Mouse (Mus musculus): ENCODE data around the gene Nrf1.
A peak's percentile ranks its signal among the peaks of the same experiment; 100 is the strongest.

Nrf1 gene

DNA sequence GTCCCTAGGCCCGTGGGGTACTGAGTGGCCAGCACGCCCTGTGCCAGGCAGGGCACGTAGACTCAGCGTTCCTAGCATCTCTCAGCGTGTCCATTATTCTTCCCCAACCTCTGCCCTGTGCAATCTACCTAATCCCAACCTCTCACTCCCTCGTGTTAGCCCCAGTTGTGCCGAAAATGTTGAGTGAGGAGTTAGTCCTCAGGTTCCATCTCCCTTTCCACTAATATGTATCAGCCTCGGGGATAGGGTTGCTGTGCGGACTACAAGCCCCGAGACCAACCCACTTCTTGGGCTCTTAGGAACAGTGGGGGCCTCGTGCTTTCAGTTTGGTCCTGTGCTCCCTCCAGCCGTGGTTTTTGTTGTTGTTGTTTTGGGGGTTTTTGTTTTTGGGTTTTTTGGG is 128.7 kb downstream of the Nrf1 start:
- DNase-seq (ENCODE audit: low spot score): no peak

DNA sequence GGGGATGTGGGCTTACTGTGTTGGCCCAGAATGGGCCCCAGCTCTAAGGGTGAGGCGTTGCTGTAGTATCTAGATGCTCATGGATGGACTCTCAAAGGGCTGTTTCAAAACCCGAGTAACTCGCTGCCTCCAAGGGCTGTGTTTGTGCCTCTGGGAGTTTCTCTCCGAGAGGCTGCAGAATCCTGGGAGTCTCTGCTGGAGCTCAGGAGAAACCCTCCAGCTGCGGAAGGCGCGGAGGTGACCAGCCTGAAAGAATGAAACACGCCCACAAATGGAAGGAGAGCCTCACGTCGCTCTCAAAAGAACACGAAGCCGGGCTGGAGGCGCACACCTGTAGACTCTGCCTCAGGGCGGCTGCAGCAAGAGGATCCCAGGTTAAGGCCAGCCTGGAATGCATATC is 129.5 kb downstream of the Nrf1 start:
- DNase-seq (ENCODE audit: low spot score): no peak

DNA sequence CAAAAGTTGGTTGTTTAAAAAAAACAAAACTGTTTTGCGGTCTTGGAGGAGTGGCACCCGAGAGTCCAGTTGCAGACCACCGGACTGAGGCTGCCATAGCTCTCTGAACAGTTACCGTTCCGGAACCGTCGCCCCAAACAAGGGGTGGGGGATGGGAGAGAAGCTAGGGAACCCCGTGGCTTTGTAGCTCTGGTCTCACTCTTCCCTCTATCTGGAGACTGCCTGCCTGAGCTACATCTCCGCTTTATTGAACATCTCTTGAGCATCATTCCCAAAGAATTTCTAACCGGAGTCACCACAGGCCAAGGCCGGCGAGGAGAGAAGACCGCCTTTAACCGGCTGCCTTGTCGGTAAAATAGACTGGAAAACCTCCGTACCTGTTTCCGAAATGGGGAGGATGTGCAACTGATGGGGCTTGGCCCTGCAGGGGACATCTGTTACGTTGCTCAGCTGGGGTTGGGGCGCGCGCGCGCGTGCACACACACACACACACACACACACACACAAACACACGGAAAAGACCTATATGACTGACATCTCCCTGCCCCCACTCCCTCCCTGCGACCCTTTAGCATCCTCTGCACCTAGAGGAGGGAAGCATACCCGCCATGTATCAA is 130.3 kb downstream of the Nrf1 start:
- no peak for DNase-seq (ENCODE audit: low spot score)

DNA sequence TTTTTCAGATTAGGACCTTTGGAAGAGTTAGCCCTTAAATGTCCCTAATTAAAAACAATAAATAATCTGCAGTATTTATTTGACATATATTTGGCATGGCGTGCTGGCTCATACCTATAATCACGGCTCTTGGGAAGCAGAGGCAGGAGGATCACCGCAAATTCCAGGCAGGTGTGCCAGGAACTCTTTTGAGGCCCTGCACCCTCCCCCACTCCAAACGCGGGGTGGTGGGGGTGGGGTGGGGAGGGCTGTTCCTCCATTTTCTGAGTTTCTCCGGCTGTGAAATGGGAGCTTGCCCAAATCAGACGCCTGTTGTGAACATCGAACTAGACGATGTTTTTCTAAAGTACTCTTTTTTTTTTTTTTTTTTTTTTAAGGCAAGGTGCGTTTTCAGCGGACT is 131.3 kb downstream of the Nrf1 start:
- no peak for DNase-seq (ENCODE audit: low spot score)

DNA sequence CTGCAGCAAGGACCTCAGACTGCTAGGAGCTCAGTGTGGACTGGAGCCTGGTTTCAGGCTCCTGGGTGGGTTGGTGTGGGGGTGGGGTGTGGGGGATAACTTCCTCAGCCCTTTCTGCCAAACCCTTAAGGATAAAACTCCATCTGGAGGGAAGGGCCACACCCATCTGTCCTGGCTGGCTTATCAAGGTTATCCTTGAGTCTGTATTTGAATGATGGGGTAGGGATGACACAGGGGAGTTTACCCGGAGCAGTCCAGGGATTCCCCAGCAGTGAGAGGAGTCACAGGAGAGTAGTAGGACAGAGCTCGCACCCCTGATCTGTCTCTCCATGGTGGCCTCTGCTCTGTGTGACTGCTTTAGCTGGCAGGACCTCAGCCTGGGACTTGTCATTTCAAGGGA is 132.5 kb downstream of the Nrf1 start:
- no peak for DNase-seq (ENCODE audit: low spot score)

DNA sequence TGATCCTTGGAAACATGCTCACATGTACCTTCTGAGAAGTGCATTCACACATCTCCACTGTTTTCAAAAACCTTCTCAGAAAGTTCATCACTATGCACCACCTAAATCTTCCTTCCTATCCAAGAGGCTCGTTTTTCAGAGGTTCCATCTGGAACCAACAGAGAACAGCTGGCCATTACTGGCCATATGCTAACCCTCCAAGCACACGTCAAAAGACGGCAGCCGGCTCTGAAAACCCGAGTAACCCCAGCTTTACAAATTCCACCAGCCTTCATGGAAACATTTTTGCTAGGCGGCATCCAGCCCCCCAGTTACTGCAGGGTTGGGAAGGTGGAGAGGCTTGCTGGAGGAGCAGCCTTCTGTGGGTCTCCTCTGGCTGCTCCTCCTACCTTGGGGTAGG is 134.2 kb downstream of the Nrf1 start:
- no peak for DNase-seq (ENCODE audit: low spot score)

DNA sequence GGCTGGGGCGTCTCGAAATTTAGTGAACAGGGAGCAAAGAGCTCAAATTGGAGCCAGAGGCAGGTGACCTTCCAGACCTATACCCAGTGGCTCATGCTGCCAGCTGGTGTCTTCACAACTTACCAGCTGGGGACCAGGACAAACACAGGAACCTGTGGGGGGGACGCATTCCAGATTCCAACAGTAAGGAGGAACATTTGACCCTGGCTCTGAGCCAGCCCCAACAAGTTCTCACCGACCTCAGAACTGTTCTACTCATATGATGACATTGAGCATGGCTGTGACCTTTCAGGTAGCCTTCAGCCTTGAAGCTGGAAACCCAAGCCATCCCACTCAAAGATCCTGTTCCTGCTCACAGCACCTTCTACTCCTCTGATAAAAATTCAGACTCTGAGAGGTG is 135.8 kb downstream of the Nrf1 start:
- DNase-seq (ENCODE audit: low spot score): no peak

DNA sequence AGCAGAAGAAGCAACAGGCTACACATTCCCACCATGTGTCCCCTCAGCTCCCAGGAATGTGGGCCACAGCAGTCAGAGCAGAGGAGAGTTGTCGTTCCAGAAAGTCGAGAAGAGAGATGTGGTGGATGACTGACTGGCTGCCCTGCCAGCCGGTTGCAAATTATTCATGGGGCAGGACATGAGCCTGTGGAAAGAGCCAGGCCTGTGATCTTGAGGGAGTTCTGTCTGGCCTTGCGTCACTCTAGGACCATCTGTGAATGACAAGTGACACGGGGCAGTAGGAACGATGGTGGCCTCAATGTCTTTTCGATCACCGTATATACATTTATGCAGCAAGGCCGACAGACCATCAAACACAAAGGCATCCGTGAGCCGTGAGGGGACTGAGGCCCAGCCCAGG is 147.9 kb downstream of the Nrf1 start:
- no peak for DNase-seq (ENCODE audit: low spot score)

DNA sequence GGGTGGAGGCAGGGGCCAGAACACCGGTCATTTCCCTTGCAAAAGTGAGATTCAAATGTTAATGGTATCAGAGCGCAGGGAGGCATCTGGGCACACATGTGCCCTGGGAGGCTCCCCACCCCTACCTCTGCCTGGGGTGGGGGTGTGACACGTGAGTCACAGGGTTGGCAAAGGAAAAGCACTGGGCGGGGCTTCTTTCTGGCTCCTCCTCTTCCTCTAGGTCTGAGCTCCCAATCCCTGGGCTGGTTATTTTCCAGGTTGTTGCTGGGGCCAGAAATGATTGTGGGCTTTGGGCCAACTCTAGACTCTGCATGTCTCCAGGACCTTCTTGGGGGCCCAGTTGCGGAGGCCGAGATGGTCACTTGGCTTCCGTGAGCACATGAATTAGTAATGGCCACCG is 148.4 kb downstream of the Nrf1 start:
- peak; percentile 39 for DNase-seq (ENCODE audit: low spot score)
